Mouse (Mus musculus) natural killer cell, adult 2 months (primary cell): ENCODE measurements at regions not wholly inside any gene's neighbourhood (a gene's known extent, or its start where the extent isn't known, plus 50 kb on each side); places are given as distances from the start of the nearest gene placed in this dataset.
A peak's percentile ranks its signal among the peaks of the same experiment; 100 is the strongest.

Experiments
- DNase-seq, 2 experiments: peaks; one replicate each; pipeline ENCODE4 v3.0.0; 2022; ENCODE audit warnings: low spot score in 2 of 2

DNA sequence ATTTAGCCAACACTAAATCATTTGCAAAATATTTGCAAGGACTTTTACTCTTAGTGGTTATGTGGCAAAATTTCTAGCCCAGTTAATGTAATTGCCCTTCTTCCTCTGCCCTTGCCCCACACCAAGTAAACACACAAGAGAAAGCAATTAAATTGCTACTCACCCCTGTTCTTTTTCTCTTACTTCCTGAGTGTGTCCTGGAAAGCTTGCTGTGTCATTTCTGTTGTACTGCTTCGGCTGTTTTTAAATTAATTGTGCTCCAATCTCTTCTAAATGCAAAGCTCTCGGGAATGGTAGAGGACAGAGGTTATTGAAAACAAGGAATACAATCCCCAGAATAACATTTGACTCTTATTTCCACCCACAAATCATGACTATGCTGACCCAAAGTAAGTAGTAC is 647.4 kb upstream of the Cited2 start:
- no peak for DNase-seq

DNA sequence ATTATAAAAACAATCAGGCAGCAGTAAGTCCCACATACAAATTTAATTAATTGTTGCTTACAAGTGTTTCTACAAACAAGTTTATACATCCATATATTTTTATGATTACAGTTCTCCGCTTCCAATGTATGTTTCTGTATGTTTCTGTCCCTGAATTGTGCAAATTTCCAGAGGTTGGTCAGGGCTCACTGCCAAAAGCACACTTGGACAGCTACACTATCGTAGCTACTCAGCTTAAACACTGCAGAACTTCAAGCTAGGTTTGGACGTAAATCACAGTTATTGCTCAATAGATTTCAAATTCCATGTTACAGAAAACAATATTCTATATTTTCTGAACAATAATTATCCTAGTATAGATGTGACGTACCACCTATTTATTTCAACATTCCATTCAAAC is 646.8 kb upstream of the Cited2 start:
- DNase-seq, result no peak

DNA sequence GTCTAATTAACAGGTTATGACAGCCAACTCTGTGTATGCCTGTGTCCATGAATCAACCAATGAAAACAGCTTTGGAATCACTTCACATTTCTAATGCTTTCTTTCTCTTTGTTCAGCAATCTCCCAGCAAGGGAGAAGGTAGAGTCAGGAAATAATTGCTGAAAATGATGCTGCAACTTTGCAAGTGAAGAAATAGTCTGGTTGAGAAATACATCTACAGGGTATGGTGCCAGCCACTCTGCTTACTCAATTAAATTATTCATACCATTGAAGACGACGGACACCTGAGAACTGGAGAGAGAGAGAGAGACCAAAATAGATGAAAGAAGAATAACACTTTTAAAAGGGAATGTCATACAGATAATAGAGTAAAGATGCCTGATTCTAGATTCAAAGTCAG is 645.4 kb upstream of the Cited2 start:
- DNase-seq, result no peak

DNA sequence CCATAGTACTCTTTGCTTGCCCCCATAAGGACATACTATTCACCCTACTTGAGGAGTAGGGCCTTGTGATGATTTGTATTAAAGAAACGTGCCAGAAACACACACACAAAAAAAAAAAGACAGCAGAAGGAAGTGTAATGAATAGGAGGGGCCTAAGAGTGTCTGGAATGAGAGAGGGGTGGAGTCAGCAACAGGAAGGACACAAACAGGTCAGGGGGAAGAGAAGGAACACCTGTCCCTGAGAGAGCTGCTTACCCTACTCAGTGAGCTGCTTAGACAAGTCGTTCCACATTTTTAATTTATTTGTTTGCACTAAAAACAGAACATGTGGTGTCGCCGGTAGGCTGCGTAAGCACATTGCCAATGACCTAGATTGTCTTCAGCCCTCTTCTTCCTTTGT is 642.2 kb upstream of the Cited2 start:
- DNase-seq, result no peak

DNA sequence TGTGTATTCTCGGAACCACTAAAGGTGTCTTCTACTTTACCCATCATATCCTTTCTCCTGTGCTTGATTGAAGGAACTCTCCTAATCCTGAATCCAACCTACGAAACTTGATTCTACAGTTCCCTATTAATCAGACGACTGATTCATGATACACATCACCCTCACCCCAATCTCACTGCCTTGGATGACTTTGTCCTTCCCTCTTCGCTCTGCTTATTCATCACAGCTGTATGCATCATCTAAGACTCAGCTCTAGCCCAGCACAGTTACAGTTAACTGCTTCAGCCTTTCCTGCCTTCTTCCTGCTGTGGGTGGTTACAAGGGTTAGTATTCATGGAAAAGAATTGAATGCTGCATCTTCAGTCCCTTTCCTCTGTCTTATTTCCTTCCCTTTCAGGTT is 640.1 kb upstream of the Cited2 start:
- DNase-seq, result no peak

DNA sequence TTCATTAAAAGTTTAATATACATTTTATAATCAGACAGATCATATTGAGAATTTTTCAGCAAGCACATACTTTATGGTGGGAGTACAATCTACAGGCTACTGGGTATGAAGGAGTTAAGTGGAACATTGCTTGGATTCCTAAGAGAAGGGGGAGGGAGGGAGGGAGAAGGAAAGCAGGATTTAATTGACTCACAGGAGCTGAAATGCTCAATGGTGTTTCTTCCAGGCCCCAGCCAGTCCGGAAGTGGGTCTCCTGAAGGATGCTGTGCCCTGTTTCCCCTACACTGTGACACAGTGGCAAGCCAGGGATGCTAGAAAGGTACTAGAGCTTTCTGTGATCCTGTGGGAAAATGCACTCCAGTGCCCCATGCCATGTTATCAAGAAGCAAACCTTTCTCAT is 621.0 kb upstream of the Cited2 start:
- no peak for DNase-seq

DNA sequence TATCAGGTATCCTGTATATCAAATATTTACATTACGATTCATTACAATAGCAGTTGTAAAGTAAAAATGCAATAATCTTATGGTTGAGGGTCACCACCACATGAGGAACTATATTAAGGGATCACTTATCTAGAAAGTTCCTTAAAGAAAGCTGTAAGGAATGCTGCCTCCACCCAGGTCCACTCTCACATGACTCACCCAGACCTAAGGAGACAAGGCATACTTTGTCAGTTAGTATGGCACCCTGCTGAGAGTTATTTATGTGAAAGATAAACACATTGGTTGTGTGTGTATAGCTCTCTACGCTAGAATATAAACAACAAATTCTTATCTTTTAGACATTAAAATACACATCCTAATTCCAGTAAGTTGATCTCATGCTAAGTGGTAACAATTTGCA is 619.6 kb upstream of the Cited2 start:
- no peak for DNase-seq

DNA sequence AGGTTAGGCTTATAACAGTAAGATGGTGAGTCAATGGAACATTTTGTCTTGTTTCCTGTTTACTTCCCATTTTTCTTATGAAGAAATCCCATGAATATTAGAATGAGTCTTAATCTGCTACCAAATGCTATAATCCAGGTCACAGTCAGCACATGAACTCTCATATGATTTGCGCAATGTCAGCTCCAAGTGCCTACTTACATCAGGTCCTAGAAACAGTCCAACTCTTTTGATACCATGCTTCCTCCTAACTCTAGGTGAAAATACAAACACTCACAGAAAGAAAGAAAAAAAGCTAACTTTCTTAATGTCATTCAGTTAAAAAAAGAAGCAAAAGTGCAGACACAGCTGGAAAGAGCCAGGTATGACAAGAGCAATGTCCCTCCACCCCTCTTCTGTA is 616.2 kb upstream of the Cited2 start:
- DNase-seq, result no peak

DNA sequence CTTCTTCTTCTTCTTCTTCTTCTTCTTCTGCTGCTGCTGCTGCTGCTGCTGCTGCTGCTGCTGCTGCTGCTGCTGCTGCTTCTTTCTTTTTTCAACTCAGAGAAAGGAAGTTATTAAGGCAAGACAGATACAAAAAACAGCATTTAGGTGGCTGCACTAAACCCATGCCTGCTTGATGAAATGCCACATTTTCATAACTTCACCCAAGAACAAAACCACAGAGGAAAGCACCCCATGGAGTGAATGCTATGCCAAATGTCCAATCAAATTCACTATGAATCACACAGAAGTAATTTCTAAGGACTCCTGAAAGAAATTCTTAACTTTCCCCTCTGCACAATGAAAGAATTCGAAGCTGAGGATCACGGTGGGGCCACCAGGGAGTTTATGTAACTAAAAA is 611.9 kb upstream of the Cited2 start:
- no peak for DNase-seq

DNA sequence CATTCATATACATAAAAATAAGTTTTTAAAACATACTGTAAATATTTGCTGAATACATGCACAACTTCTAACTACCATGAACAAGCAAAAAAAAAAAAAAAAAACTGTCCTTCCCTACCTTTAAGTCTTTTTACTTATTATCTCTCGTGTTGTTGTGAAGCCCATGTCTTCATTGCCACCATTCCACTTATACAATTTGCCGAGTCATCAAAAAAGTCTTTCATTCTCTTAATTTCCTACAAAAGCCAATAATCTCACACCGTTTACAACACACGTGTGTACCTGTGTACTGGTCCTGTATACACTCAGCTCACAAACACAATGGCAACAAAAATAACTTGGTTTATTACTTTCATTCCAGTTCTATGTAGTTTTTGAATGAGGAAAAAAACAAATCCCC is 608.2 kb upstream of the Cited2 start:
- no peak for DNase-seq

DNA sequence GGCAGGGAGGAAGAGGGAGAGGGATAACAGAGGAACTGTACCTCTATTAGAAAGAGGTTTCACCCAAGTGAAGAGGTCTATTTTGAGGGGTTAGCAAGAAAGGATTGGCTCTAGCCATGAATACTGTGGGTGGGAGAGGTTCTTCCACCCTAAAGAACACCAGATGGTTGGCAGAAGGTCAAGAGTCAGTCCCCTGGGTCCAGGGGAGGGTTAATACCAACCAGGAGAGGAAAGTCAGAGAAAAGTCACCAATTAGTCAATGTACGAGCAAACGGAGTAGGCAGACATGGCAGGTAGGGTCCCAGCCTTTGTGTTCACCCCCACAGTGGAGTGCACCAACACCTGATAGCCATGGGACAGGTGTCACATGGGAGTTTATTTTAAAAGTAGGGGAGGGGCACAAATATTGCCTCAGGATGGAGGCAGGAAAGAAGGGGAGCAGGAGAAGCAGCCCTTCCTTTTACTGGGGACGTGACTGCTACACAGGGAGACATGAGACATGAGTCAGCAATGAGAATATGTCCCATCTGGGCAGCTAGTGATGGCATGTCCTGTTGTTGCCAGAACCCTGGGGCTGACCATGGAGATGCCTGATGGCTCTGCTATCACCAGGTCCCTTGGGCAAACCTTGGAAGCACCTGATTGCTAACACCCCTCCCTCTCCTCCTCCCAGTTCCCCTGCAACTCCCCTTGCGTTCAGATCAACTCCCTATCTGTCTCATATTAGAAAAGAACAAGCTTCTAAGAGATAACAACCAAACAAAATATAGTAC is 593.4 kb upstream of the Cited2 start:
- no peak for DNase-seq

DNA sequence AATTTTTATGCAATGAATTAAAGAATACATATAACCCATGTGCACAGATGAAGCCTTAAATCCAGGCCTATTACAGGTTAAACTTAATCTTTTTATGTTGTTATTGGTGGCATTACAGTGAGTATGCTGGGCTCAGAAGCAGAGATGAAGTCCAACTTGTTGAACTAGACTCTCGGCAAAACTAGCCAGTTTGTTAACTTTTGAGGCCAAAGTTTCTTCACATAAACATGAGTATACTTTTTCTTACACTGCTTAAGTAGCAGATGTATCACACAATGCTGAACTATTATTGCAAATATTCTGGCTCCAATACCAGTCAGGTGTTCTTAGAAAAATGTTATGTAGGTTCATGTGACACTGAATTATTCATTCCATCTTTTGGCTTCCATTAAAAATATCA is 592.4 kb upstream of the Cited2 start:
- DNase-seq, result no peak

DNA sequence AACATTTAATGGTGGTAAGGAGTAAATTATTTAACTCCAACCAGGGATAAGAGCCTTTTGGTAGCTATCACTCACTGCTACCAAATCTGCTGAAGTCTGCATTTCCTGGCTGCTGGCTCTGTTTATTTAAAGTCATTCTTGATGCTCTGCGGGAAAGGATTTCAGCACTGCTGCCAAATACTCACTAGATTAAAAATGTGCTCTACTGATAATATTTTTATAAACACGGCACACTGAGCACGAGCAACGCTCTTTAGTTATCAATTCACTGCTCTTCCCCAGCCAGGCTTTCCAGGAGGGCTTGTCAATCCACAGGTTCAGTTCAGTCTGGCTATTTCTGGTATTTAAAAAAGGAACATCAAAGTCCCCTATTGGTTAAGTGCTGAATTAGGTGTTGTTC is 591.3 kb upstream of the Cited2 start:
- DNase-seq, result no peak

DNA sequence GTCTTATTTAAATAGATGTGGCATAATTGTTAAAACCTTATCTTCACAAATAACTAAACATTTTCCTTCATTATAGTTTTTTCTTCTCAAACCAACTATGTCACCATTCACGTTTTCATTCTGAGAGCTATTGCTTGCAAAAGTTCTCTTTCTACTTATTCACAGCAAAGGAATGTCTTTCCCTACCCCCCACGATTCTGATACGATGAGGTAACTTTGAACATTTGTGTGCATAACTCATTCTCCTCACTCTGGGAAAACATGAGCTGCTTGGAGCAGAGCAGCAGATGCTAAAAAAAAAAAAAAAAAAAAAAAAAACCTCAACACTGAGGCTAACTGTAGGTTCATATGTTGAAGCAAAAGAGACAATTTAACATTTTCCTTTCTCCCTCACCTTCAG is 547.6 kb upstream of the Cited2 start:
- DNase-seq, result no peak

DNA sequence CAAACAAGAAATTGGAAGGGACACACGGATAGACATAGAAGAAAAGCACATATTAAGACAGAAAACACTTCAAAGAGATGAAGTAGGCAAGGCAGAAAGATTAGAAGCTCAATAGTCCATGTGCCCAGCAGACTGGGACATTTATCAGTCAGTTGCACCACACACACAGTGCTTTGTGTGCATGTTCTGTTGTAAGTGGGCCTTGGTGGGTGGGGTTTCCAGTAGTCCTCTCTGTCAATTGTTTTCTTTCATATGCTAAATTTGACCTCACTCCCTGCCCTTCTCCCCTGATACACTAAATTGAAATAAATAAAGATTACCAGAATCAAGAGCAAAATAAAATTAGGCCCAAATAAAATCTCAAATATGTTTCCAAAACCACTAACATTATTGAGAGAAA is 546.0 kb upstream of the Cited2 start:
- DNase-seq, result no peak

DNA sequence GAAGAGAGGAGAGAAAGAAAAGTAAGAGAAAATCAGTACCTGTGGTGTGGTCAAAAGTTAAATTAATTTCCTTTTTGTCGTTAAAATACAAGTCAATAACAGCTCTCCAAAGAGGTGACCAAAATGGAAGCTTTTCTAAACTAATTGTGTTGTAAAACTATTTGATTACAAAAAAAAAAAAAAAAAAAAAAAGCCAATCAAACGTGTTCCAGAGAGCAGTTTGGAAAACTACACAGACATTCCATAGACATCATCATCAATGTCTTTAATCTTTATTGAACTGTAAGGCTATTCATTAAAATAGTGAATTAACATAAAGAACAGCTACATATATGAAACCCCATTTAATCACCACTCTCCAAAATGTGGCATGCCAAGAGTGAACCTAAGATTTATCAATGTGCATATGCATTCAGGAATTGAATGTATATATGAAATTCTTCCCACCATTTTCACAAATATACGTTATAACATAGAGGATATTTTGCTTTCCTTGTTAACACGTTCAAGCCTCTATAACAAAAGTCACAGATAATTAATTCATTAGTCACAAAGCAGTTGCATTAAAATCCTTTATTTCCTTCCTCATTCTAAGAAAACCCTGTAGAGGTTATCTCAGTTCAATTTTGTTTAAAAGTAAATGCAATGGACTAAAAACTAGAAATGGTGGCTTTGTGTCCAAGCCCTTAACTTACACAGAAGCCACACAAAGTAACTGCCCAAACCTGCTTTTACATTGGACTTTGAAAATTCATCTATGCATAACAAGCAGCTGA is 545.3 kb upstream of the Cited2 start:
- no peak for DNase-seq

DNA sequence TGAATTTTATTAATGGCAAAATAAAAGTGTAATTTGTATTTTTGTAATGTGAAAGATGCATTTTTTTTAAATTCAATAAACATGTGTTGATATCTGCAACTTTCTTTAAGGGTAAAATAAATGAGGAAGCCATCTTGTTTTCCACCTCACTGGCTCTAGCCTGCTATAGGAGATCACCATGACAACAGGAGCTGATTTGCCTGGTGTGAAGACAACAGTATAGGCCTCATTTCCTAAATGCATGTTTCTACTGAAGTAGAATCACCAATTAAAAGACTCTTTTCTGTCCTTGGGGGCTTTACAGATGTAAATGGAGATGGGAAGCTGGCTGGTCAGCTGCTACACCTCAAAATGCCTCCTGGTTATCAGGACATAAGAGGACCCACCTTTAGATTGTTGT is 544.4 kb upstream of the Cited2 start:
- no peak for DNase-seq

DNA sequence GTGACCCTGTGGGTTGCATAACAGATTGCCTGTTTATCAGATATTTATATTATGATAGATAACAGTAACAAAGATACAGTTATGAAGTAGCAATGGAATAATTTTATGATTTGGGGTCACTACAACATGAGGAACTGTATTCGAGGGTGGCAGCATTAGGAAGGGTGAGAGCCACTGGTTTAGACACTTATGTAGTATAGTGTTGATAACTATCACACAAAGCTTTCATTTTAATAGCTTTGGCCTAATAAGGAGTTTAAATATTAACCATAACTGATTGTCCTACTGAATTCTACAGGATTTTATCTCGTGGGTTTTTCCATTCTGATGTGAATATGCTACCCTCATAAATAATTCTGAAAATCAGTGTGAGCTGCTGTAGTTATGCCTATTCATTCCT is 538.6 kb upstream of the Cited2 start:
- no peak for DNase-seq

DNA sequence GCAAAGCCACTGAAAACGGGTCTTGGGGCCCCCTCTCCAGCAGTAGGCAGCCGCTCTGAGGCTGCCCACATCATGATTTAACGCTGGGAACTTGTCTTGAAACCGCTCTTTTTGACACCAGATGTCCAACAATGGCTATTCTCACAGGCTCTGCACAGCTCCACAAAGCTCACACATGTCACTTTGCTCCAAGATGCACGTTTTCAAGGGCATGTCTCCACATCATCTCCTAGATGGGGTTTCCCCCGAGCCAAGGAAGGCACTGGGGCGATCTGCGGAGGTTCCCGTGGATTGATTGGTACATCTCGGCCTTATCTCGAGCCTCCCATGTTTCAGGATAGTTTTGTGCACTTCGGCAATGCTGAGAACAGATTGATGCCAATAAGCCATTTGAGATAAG is 526.8 kb upstream of the Cited2 start:
- DNase-seq, result no peak

DNA sequence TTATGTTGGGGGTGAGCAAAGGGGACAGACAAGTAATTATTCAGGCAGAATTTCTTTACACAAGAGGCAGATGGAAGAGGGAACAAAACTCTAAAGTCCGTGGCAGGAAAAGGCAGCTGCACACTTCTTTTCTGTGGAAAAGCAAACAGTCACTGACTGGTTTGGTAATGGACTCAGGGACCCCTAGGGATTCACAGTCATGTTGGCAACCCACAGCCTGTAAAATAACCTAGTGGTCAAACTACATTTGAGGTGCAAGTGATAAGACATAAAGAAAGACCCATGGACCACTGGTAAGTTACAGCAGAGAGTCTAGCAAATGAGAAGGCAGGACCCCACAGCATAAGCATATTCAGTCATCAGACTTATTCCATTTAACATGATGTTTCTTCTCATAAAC is 526.4 kb upstream of the Cited2 start:
- no peak for DNase-seq

DNA sequence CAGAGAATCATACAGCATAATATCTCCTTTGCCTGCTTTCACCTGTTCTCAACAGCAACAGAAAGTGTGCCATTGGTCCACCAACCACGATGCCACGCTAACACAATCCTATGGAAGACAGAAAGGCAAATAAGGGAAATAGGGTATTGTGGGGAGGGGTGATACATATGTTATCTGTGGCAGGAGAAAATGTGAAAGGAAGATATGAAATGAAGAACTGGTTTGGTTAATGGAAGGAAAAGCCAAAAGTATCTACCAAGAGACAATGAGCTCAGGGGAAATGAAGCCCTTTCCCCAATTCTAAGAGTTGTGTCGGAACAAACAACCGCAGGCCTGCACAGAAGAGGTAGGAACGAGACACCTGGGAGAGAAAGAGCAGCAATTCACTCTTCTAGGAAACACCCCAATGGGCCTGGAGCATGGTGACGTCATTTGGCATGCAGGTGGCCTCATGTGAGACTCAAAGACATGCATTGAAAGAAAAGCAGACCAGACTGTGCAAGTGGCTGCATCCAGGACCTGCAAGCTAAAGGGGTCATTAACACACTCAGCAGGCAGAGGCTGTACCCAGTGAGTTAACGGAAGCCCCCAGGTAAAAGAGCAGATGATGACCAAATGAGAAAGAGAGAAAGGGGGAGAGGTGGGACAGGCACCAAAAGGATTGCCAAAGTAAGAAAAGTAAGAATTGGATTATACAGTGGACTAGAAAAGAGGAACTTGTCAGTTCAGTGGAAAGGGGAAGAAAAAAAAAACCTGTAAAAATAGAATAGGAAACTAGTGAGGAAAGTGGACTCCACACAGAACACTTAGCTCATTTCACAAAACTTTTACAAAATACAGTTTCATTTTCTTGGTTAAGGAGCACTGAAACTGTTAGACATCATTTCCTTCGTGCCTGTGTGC is 522.2 kb upstream of the Cited2 start:
- peak in 1 of 2 experiments; percentile 26 for DNase-seq

DNA sequence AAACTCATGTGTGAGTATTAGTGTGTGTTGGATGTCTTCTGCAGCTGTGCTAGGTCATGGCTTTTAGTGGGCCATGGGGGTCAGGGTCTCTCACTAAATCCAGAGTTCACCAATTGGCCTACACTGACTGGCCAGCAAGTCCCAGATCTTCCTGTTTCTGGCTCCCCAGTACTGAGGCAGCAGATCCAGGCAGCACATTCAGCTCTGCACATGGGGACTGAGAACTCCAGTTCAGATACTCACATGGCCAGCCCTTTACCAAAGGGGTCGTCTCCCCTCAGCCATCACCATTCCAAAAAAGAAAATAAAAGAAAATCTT is 521.6 kb upstream of the Cited2 start:
- no peak for DNase-seq
